Mouse (Mus musculus) liver, embryonic 12.5 days (tissue): Measurements from ENCODE around the gene Khsrp. TPM values are rescaled to one million over a fixed set of nuclear protein-coding genes. Genes with fewer than 3 reads are reported as not detected.

Source experiments
- ATAC-seq: fragments of 200-750 bp; cut with Nextera tagmentation; 2 replicates; pipeline ENCODE4 v1.8.0; 2017; ENCODE audit warnings: moderate number of reproducible peaks, mild to moderate bottlenecking, moderate library complexity
- H3K27ac ChIP-seq: fragments of 300-500 bp; sonication (generic); 2 replicates; pipeline ENCODE4 v1.5.1; 2016; ENCODE audit warnings: mild to moderate bottlenecking
- H3K27me3 ChIP-seq: fragments of 300-500 bp; sonication (generic); replicated peaks from 2 replicates; pipeline ENCODE4 v1.6.1; 2016; ENCODE audit warnings: mild to moderate bottlenecking, moderate library complexity
- H3K36me3 ChIP-seq: fragments of 300-500 bp; sonication (generic); 2 replicates; pipeline ENCODE4 v1.6.1; 2016; ENCODE audit warnings: mild to moderate bottlenecking, moderate library complexity
- H3K4me1 ChIP-seq: fragments of 300-500 bp; sonication (generic); 2 replicates; pipeline ENCODE4 v1.6.1; 2016
- H3K4me2 ChIP-seq: fragments of 300-500 bp; sonication (generic); 2 replicates; pipeline ENCODE4 v1.6.1; 2016; ENCODE audit warnings: mild to moderate bottlenecking, moderate library complexity
- H3K4me3 ChIP-seq: fragments of 300-500 bp; sonication (generic); 2 replicates; pipeline ENCODE4 v1.5.1; 2016; ENCODE audit warnings: mild to moderate bottlenecking, moderate library complexity
- H3K9ac ChIP-seq: fragments of 300-500 bp; sonication (generic); 2 replicates; pipeline ENCODE4 v1.6.1; 2016; ENCODE audit warnings: mild to moderate bottlenecking, moderate library complexity
- H3K9me3 ChIP-seq: fragments of 300-500 bp; sonication (generic); replicated peaks from 2 replicates; pipeline ENCODE4 v1.6.1; 2016; ENCODE audit warnings: mild to moderate bottlenecking, moderate library complexity
- WGBS: fragments of 180-500 bp; shearing (Covaris S2); methylation state at CpG from one replicate; pipeline ENCODE4 v1.1.7; 2016; ENCODE audit not compliant: insufficient replicate concordance; 5-methylcytosine and 5-hydroxymethylcytosine counted together
- polyA plus RNA-seq: library from polyadenylated mRNA; unstranded; fragments of >200 nt; fragmentation: Nextera tagmentation; extraction: Ambion mirVana; gene quantifications from 2 replicates; pipeline ENCODE4 v1.2.1, GENCODE M21; 2016

Gene Khsrp
- 54.9 and 57.1 TPM in 2 replicates for polyA plus RNA-seq

DNA sequence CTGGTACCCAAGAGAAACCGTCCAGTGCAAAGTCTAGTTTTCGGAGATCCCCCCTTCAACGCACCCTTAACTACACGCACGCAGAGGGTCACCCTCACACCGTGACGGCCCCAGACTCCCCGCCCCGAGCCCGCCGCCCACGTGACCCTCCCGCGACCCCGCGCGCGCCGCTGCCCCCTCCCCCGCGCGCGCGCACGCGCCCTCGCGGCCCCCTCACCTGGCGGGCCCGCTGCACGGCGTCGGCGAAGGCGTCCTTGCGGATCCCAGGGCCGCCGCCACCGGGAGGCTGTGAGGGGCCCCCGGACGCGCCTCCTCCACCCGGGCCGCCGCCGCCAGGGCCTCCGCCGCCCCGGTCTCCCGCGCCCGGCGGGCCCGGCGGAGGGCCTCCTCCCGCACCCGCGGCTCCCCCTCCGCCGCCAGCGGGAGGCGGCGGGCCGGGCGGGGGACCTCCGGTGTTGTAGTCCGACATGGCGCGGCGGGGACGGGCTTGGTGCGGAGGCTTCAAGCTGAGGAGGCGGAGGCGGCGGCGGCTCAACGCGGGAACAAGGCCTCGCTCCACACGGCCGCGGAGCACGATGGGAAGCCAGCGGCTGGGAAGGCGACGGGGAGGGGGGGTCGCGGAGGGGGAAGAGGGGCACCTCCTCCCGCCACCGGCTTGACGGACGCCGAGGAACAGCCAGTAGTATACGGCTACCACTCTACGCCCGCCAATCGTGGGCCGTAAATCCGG, at the start of gene Khsrp:
Gene Khsrp (minus strand): TSS at position 592 of the 730 bp plus-strand sequence.
- WGBS, result under 1% methylated on average over 81 of the region's 99 CpGs
- Histone ChIP-seq H3K27ac (peak within 1 kb of the TSS; percentile 96), H3K27me3 (peaks cover 11% of the 10 kb centered on the region; the same call in 1 of the 2 replicates), H3K4me2 (peak within 1 kb of the TSS; percentile 86), H3K9me3 (no peaks in the 10 kb centered on the region), H3K9ac (peak within 1 kb of the TSS; percentile 100), H3K4me3 (peak within 1 kb of the TSS; percentile 99), H3K4me1 (peaks cover 50% of the 10 kb centered on the region), H3K36me3 (peaks cover 34% of the 10 kb centered on the region)
- no peak for ATAC-seq

DNA sequence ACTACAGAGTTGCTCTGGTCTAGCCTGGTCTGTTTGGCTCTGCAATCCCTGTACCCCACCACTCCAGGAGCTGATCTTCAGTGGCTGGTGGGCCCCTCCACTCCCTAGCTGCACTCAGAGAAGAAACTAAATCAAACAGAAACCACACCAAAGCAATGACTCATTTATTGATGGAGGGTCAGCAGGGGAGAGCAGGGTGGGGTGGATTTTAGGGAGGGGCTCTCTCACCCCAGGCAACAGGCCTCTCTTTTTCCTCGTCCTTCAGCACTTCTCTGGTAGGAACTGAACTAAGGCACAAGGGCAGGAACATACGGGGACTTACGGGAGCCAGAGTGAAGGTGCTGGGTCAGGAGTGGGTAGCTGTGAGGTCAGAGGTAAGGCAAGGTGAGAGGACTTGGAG, 48.6 kb upstream of the Khsrp start:
- Histone ChIP-seq H3K27ac (no peak overlapping the region), H3K4me3 (no peak overlapping the region), H3K9me3 (no peaks in the 10 kb centered on the region), H3K36me3 (no peaks in the 10 kb centered on the region), H3K4me2 (no peak overlapping the region), H3K9ac (no peak overlapping the region), H3K4me1 (peaks cover 16% of the 10 kb centered on the region), H3K27me3 (no peaks in the 10 kb centered on the region; the same call in 1 of the 2 replicates)
- ATAC-seq, result no peak
- 57% methylated on average over 3 of the region's 3 CpGs for WGBS

DNA sequence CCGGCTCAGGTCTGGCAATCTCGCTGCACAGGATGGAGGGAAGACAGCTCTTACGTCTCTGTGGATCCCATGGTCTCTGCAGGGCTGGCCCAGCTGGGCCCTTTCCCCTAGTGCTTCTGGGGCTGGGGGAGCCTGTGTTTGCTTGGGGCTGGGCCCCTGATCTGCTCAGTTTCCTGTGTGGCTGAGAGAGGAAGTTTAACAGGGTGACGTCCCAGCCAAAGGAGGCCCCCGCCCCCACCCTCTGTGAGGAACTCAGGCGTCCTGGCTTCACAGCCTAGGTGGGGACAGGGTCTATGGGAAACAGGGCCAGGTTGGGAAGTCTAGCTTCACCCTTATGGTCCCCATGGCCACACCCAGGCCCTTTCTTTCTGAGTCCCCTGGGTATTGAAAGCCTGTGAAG, 47.0 kb upstream of the Khsrp start, which contains the start of gene Dennd1c:
Gene Dennd1c (minus strand): TSS at position 179 of the 400 bp plus-strand sequence.
- Histone ChIP-seq H3K9ac (no peak within 1 kb of the TSS; the same call in 1 of the 2 replicates), H3K4me2 (peak within 1 kb of the TSS; percentile 39), H3K36me3 (no peaks in the 10 kb centered on the region), H3K9me3 (no peaks in the 10 kb centered on the region), H3K27ac (no peak within 1 kb of the TSS), H3K27me3 (0 out of 2 replicates have a peak, but pooled peaks cover 5% of the 10 kb centered on the region), H3K4me1 (peaks cover 16% of the 10 kb centered on the region), H3K4me3 (0 out of 2 replicates have a peak within 1 kb of the TSS, but pooled peaks have one; percentile 7)
- peak; percentile 60 for ATAC-seq
- WGBS, result 20% methylated on average over 6 of the region's 6 CpGs

DNA sequence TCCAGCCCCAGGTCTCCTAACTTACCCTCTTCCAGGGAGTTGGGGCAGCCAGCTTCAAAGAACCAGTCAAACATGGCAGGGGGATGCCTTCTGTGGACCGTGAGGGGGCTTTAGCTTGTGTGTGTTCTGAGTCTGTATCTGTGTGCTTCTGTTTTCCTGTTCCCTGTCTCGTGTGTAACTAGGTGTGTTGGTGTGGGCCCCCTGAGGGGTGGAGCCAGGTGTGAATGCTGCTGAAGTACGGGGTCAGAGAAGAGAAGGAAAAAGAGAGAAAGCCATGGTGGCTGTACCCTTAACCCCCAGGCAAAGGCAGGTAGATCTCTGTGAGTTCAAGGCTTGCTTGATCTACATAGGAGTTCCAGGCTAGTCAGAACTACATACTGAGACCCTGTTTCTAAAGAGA, 45.6 kb upstream of the Khsrp start:
- H3K27me3 ChIP-seq, result peaks cover 12% of the 10 kb centered on the region; the same call in 1 of the 2 replicates
- no peaks in the 10 kb centered on the region for H3K36me3 ChIP-seq
- no peak for ATAC-seq
- no peak overlapping the region for H3K9ac ChIP-seq
- H3K4me3 ChIP-seq, result no peak overlapping the region
- 40% methylated on average over 3 of the region's 3 CpGs for WGBS
- no peaks in the 10 kb centered on the region for H3K9me3 ChIP-seq
- H3K4me1 ChIP-seq, result peaks cover 16% of the 10 kb centered on the region
- no peak overlapping the region for H3K27ac ChIP-seq
- no peak overlapping the region for H3K4me2 ChIP-seq

DNA sequence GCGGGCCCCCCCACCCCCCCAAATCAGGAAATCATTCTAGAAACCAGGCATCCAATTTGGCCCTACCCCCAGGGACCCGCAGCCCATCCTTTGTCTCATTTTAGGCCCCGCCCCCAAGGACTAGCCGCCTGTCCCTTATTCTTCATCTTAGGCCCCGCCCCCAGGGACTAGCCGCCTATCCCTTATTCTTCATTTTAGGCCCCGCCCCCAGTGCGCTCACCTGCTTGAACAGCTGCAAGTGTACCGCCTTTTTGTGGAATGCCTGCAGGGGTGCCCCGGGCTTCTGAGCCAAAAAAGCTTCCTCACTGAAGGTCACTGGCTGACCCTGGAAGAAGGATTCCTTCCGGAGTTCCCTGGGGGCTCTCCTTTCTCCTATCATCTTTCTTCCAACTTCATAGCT, 39.4 kb upstream of the Khsrp start:
- Histone ChIP-seq H3K9ac (no peak overlapping the region), H3K36me3 (no peaks in the 10 kb centered on the region), H3K4me1 (peaks cover 21% of the 10 kb centered on the region), H3K4me3 (no peak overlapping the region), H3K9me3 (no peaks in the 10 kb centered on the region), H3K4me2 (peak overlapping the region; percentile 19), H3K27me3 (peaks cover 42% of the 10 kb centered on the region), H3K27ac (no peak overlapping the region)
- ATAC-seq, result peak; percentile 22; the same call in 1 of the 2 replicates
- 16% methylated on average over 11 of the region's 11 CpGs for WGBS

DNA sequence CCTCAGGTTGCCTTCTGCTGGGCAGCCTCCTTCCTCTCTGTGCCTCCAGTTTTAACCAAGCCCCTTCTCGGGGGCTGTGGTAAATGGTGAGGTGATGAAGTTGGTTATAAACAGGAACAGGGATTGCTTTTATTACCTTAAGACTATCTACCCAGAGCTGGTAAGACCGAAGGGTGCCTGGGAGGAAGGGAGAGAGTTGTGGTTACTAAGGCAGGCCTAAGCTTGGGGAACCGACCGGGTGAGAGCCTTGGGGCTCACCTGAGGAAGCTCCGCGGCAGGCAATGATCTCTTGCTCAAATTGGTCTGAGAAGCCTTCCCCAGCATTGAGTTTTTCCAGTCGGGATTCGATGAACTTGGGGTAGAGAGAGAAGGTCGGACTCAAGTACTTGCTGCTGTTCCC, 39.0 kb upstream of the Khsrp start:
- Histone ChIP-seq H3K27ac (no peak overlapping the region), H3K4me3 (no peak overlapping the region), H3K27me3 (peaks cover 46% of the 10 kb centered on the region), H3K9me3 (no peaks in the 10 kb centered on the region), H3K9ac (no peak overlapping the region), H3K4me1 (peaks cover 21% of the 10 kb centered on the region), H3K4me2 (no peak overlapping the region), H3K36me3 (no peaks in the 10 kb centered on the region)
- ATAC-seq, result no peak
- 27% methylated on average over 9 of the region's 9 CpGs for WGBS

DNA sequence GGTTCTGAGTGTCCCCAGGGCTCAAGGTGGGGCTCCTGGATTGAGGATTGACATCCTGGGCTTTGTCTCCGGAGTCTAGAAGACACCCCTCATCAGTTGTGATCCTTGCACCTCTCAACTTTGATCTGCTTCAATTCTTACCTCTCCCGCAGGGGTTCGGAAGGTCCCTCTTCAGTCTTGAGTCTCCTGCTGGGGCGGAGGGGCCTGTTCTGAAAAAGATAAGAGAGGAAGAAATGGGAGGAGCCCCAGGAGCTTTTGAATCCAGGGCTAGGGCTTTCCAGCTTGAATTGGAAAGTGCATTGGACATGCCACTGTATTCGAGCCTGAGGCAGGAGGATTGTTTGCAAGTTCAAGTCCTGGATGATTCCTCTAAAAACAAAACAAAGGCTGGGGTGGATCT, 35.6 kb upstream of the Khsrp start:
- Histone ChIP-seq H3K9ac (no peak overlapping the region), H3K36me3 (no peaks in the 10 kb centered on the region), H3K4me1 (peaks cover 28% of the 10 kb centered on the region), H3K27ac (no peak overlapping the region), H3K4me3 (no peak overlapping the region), H3K27me3 (peaks cover 67% of the 10 kb centered on the region), H3K4me2 (peak overlapping the region; percentile 18; the same call in 1 of the 2 replicates), H3K9me3 (no peaks in the 10 kb centered on the region)
- no peak for ATAC-seq
- 18% methylated on average over 5 of the region's 5 CpGs for WGBS

DNA sequence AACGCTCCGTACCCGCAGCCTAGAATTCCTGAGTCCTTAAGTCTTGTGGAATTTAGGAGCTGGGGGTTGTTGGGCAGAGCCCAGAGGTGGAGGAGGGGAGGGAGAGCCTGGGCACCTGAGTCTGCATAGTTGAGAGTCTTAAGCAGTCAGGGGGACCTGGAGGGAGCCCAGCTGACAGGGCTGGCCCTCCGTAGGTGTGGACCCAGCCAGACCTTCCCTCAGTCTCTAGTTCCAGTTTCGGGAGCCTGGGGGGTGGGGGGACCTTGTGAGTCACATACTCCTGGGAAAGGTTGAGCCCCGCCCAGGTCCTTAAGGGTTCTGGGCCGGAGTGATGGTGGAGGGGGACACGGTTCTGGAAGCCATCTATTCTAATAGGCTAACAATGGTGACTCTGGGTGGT, 31.7 kb upstream of the Khsrp start:
- no peak overlapping the region for H3K9ac ChIP-seq
- H3K27ac ChIP-seq, result no peak overlapping the region
- peaks cover 54% of the 10 kb centered on the region for H3K4me1 ChIP-seq
- no peaks in the 10 kb centered on the region for H3K36me3 ChIP-seq
- H3K4me3 ChIP-seq, result no peak overlapping the region; the same call in 1 of the 2 replicates
- no peak overlapping the region for H3K4me2 ChIP-seq
- no peak for ATAC-seq
- WGBS, result 29% methylated on average over 8 of the region's 8 CpGs
- H3K9me3 ChIP-seq, result no peaks in the 10 kb centered on the region
- peaks cover 78% of the 10 kb centered on the region for H3K27me3 ChIP-seq

DNA sequence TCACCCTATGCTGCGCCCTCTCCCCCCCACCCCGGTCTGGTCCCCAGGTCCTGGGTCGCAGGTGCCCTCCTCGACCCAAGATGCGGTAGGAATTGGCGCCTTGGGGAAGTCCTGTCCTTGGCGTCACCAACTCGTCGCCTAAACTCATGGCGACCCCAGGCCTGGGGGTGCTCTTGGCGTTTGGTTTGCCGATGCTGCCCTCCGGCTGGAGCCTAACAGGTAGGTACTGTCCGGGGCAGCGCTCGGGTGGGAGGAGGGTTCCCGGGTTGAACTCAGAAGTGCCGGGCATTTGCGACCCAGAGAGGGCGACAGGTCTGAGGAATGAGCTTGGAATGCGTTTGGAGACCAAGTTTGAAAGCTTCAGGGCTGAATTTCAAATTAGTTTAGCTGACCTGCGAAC, 31.2 kb upstream of the Khsrp start:
- Histone ChIP-seq H3K27me3 (peaks cover 78% of the 10 kb centered on the region), H3K4me3 (peak overlapping the region; percentile 50), H3K4me1 (peaks cover 54% of the 10 kb centered on the region), H3K36me3 (no peaks in the 10 kb centered on the region), H3K27ac (no peak overlapping the region), H3K9ac (peak overlapping the region; percentile 36; the same call in 1 of the 2 replicates), H3K9me3 (no peaks in the 10 kb centered on the region), H3K4me2 (peak overlapping the region; percentile 71)
- ATAC-seq, result no peak
- 4% methylated on average over 22 of the region's 22 CpGs for WGBS

DNA sequence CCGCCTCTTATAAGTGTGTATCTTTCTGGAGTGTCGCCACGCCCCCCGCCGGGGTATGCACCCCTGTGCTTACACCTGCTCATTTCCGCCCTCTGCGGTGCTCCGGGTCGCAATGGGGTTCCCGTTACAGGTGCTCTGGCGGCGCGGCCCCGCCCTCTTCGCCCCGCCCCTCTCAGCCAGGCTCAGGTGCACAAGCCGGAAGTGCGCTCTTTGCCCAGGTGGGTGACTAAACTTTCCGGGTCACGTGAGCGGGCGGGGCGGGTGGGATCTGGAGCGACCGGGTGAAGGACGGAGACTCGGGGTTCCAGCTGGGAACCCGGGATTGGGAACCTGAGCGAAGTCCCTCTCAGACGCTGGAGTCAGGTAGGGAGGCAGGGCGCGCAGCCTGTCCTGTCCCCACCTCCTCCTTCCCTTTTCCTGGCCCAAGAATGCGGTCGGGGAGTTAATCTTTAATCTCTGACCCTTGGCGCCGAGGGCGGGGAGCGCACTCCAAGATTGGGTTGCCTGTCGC, 30.7 kb upstream of the Khsrp start:
- Histone ChIP-seq H3K27me3 (peaks cover 74% of the 10 kb centered on the region), H3K9me3 (no peaks in the 10 kb centered on the region), H3K27ac (no peak overlapping the region), H3K36me3 (no peaks in the 10 kb centered on the region), H3K4me2 (peak overlapping the region; percentile 71), H3K4me3 (peak overlapping the region; percentile 50), H3K4me1 (peaks cover 50% of the 10 kb centered on the region), H3K9ac (peak overlapping the region; percentile 36)
- WGBS, result under 1% methylated on average over 39 of the region's 39 CpGs
- ATAC-seq, result no peak

DNA sequence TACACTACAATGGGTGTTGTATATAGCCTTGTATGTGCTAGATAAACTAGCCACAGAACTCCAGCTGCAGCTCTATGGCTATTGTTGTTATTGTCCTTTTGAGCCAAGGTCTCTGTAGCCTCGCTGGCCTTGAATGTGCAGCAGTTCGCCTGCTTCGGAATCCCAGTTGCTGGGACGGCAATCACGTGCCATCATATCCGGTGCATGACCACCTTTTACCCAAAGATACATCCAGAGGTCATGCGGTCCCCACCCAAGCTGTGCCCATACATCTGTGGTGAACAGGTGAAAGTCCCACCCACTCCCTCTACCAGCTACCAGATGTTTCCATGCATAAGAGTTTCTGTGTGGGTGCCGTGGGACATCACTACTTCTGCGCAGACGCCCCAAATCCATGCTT, 29.7 kb upstream of the Khsrp start:
- no peaks in the 10 kb centered on the region for H3K9me3 ChIP-seq
- peak overlapping the region; percentile 69; the same call in 1 of the 2 replicates for H3K4me3 ChIP-seq
- H3K36me3 ChIP-seq, result no peaks in the 10 kb centered on the region
- H3K4me2 ChIP-seq, result peak overlapping the region; percentile 98
- H3K27ac ChIP-seq, result no peak overlapping the region
- H3K27me3 ChIP-seq, result peaks cover 74% of the 10 kb centered on the region
- H3K9ac ChIP-seq, result no peak overlapping the region
- H3K4me1 ChIP-seq, result peaks cover 43% of the 10 kb centered on the region
- no peak for ATAC-seq
- WGBS, result 33% methylated on average over 10 of the region's 10 CpGs

DNA sequence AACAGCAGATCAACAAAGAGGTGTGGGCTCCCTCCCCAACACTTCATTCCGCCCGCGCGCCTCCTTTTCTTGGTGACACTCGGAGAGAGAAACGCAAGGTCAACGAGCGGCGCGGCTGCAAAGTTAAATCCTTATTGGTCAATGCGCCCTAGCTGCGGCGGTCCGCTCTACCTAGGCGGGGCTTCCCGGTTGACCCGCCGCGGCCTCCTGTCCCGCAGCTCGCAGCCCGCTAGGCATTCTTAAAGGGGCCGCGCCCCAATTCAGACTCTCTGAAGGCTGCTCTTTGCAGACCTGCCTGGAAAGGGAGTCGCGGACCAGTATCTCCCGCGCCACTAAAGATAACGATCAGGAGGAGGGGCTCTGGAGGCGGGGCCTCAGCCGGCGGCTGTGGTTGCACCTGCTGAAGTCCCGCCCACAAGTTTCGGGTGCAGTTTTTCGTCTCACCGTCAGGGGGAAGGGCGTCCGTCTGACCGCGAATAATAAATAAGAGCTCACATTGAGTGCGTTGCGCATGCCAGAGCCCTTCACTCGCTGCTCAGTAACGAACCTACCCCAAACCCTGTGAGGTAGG, 29.0 kb upstream of the Khsrp start:
- no peaks in the 10 kb centered on the region for H3K9me3 ChIP-seq
- H3K36me3 ChIP-seq, result no peaks in the 10 kb centered on the region
- WGBS, result under 1% methylated on average over 44 of the region's 44 CpGs
- H3K4me1 ChIP-seq, result peaks cover 43% of the 10 kb centered on the region
- peak overlapping the region; percentile 75 for H3K9ac ChIP-seq
- peak; percentile 79 for ATAC-seq
- H3K27me3 ChIP-seq, result peaks cover 71% of the 10 kb centered on the region
- H3K4me3 ChIP-seq, result peak overlapping the region; percentile 69
- H3K4me2 ChIP-seq, result peak overlapping the region; percentile 98
- peak overlapping the region; percentile 15 for H3K27ac ChIP-seq
